Mouse (Mus musculus): ENCODE data around the gene Slc25a34.

GRCm38 (mm10) chr4:141601148-141601862 is 22.3 kb downstream of the Slc25a34 start:
- TF ChIP-seq CTCF (IDR thresholded peaks at IDR 0.05; ENCODE audit: low read depth, low read length) (no peak), GATA1 (IDR thresholded peaks at IDR 0.05; ENCODE audit: borderline replicate concordance, low read length) (no peak), TAL1 (conservative IDR thresholded peaks at IDR 0.05; ENCODE audit: low read depth, low read length) (no peak; the same call in 1 of the 2 replicates), GATA2 (IDR thresholded peaks at IDR 0.05; ENCODE audit: borderline replicate concordance, low read depth, low read length) (no peak), POLR2AphosphoS5 (IDR thresholded peaks at IDR 0.05; ENCODE audit: insufficient replicate concordance, low read depth, low read length) (no peak)
